Mouse (Mus musculus) left cerebral cortex, adult 18-20 months (tissue): ENCODE measurements around the gene Podn. TPM values are rescaled to one million over a fixed set of nuclear protein-coding genes. Genes with fewer than 3 reads are reported as not detected.
"Not testable (repeated sequence)": the region's sequence is repeated elsewhere in the genome, so short reads cannot be mapped to it uniquely, and the experiment has no call there.

Source experiments
- DNase-seq, 2 experiments: peaks; one replicate each; pipeline ENCODE4 v3.0.0; 2021 to 2022; ENCODE audit warnings: low spot score in 2 of 2, mixed read lengths in 1 of 2
- total RNA-seq, 2 experiments: library from RNA; stranded (reverse); gene quantifications; 2 replicates each; pipeline ENCODE4 v1.2.3; 2021

Gene Podn
- total RNA-seq, 2 experiments from 2014 or later, result 8.2 to 9.3 TPM

DNA sequence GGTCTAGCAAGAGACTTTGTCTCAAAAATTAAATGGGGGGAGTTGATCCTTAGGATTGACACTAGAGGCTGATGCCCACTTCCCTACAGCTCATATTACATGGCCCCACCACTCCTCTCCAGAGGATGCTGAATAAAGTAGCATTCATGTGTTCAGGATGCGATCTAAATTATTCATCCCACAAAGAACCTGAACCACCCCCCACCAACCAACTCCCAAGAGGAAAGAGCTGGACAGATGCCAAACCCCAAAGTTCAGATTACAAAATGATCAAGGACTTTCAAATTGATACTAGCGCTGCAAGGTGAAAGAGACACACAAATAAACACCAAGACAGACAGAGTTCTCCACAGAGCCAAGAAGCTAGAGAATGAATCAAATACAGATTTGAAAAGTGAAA is 16.5 kb downstream of the Podn start:
- DNase-seq, result no peak

DNA sequence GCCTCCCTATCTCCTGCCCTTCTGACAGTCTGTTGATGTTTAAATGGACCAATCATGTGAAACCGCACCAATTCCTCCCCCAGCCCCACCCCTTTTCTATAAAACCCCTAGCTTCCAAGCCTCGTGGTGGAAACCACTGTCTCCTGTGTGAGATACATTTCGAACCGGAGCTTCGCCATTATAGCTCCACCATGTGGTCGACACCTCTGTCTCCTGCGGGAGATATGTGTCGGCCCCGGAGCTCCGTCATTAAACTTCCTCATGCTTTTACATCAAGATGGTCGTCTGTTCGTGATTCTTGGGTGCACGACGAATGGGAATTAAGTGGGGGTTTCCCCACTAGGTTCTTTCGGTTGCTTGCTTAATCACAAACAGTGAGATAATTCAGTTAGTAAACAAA is 17.1 kb downstream of the Podn start:
- not testable (repeated sequence) for DNase-seq

DNA sequence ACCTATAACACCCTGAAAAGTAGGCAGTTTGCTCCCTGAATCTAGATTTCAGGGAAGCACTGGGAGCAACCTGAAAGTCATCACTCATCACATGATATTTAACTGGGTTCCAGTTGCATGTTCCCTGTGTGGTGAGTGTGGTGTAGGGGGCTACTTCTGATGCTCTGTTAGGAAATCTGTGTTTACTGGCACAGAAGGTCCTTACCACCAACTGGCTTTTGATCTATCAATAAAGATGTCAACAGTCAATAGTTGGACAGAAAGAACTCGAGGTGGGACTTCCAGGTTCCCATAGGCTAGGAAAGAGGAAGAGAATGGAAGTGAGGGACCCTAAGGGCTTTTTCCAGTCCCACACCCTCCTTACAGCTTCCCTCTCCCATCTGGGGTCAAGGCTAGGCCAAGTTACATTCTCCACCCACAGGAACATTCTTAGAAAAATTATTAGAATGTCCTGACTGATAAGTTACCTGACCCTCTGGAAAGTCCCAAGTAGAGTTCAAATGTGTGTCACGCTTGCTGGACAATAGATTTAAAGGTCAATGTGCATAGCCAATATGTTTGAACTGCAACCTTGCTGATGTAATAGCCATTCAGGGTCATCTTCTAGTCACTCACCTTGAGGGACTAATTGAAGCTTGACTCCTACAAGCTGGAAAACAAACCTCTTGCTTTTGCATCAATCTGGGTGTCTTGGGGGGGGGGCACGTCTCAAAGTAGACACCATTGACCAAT is 18.9 kb downstream of the Podn start:
- DNase-seq, result no peak

DNA sequence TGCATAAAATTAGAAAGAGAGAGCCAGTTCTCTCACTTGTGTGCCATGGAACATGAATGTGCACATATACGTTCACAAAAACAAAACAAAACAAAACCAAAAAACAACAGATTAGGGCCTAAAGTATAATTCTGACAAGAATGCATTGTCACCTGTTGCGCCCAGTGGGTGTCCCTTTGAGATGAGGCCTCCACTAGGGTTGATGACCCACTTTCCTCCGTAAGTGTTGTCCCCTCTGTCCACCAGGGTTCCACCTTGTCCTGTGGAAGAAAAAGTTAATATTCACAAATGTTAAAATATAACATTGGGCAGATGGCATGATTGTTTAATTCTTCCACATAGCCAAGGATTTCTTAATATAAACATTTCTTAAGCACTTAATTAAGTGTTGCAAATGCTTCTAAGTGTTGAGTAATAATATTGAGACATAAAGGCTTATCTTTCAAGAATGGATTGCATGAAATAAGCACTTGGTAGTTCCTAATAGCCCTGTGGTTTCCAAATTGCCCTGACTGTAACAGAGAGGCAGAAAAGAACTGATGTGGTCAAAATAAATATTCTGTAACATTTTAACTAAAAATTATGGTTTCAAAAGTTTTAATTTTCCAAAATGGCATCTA is 21.9 kb downstream of the Podn start:
- no peak for DNase-seq

DNA sequence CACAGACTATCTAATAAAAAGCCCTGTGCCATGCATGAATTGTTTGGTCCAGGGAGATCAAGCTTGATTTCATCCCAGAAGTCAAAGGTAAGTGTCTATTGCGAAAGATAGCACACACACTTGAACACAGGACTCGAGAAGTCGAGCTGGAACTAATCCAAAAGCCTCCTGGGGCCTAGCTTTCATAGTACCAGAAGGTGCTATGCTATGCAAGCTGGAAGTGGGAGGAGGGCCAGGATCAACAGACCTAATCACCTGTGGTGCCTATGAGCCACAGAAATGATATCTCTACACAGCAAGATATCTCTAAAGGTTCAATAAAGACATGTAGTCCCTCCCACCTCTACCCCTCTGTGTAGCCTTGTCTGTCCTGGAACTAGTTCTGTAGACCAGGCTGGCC is 24.2 kb downstream of the Podn start:
- no peak for DNase-seq

DNA sequence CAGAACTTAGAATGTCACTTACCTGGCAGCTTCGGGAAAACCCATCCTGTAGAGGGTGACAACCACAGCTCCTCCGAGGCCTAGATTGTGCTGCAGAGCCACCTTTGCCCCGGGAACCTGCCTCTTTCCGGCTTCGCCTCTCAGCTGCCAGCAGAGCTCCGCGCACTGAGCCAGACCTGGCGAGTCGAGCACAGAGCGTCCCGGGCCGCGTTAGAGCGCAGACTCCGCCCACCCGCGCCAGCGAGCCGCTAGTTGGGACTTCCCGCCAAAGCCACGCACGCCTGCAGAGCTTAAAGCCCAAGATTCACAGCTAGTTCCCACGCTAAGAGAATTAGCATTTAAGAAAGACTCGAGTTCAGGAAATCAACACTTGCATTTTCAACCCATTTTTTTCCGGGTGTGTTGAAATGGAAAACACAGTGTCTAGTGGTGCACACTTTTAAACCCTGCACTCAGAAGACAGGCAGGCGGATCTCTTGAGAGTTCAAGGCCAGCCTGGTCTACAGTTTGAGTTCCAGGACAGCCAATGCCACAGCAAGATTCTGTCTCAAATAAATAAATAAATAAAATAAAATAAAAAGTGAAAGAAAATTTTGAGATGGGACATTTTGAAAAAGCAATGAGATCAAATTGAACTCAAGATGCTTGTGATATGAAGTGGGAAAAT is 24.9 kb downstream of the Podn start:
- peak; percentile 95 for DNase-seq

DNA sequence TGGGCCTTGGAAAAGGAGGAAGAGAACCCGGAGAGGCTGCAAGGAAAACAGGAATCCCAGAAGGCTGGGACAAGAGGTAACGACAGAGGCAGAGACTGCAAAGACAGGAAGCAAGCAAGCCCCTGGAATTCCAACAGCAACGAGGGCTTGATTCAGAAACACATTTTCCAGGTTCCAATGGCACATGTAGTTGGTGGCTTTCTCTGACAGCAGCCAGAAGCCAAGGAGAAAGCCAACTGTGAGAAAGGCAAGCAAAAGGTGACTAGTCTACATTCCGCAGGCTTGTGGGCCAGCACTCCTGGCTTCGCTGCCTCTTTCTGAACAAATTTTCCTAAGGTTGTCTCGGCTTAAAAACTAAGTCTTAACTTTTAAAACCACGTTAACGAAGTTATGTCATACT is 25.5 kb downstream of the Podn start:
- no peak for DNase-seq

DNA sequence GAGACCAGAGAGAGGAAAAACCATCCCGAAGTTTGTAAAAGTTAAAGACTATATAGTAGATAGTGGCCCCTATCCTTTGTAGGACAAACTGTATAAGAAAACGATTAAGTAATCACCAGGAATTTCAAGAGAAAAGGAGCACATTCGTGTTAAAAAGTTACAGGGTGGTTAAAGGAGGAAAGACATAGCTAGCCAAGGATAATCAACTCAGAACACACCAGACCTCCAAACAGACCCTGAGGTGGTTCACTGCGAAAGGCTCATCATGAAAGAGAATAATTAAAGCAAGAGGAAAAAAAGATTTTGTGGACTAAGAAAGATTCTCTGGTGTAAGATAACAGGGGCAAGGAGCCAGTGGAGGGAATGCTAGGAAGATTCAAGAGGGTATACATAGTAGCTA is 26.0 kb downstream of the Podn start:
- DNase-seq, result no peak

DNA sequence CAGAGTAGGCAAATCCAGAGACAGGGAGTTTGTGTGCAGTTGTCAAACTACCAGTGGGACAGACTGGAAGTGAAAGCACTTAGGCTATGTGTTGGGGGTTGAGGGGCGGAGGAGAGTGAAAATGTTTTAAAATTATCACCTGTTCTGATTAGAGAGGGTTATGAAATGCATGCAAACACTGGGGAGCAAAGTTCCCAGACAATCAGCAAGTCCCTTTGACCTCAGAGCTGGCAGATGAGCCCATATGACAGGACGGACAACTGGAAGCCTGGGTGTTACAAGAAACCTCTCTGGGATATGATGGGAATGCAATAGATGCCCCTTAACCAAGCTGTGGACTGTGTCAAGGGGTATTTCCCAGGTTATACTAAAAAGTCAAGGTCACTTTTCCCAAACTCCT is 28.2 kb downstream of the Podn start:
- no peak for DNase-seq

DNA sequence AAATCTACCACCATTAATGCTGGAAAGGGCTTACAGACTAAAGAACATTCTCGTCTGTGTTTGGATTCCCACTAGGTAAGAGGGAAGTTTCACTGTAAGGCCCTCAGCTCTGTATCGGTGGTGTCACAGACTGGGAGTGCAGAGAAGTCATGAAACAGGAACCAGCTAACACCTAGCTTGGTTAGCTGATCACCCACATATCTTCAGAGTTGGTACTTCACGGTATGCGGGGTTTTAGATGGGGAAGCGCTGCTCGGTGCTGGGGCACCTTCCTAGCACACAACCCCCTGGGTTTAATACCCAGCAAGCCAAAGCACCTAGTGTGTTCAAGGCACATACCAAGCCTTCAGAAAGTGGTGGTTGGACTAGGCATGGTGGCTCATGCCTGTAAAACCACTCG is 29.0 kb downstream of the Podn start:
- no peak for DNase-seq

DNA sequence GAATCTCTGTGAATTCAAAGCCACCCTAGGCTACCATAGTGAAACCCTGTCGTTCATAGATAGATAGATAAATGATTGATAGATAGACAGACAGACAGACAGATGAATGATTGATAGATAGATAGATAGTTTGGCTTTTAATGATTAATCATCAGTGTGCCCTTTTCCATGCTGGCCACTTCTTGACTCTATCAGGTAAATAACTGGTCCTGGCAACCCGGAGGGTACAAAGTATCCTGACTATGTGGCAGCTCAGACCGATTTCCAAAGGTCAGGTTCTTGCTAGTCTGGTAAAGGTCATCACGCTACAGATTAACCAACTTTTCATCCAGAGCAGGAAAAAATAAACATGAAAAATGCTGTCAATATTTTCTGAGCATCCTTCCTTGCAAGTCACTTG is 29.7 kb downstream of the Podn start:
- no peak for DNase-seq

DNA sequence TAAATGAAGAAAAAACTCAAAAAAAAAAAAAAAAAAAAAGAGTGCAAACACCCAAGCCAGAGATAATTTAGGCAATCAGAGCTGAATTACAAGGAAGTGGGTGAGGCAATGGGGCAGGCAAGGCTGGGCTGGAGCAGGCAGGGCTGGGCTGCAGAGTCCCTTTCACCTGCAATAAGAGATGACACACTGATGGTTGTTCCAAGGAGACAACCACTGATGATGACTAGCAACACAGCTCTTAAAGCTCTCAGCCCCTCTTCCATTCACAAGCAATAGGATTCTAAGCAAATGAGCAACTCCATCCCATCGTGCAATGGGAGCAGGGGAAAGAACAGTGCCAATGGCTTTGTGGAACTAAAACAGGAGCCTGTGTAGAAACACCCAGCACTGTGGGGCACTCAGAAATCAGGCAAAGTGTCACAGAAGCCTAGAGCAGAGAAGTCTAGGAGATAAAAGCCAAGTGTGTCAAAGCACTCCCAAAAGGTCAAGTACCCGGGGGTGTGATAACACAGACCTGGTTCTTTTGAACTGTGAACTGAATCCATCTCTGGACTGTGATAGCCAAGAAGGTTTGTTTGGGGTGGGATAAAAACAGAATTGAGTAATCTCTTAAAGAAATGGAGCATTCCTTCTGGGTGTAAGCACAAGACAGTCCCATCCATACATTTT is 30.9 kb downstream of the Podn start:
- no peak for DNase-seq

DNA sequence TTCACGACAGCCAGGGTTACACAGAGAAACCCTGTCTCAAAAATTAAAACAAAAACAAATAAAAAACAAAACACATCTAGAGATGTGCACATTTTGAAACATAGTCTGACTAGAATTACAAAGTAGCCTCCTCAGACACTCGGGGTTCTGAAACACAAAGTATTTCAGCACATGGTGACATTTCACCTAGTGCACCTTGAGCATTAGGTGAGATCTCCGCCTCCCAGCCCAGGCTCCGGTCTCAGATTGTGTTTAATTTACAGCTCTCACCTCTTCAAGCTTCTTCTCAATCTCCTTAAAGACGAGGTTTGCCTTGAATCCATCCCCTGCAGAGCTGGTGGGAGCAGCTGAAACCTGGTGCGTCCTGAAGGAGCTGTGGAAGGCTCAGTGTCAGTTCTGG is 32.6 kb downstream of the Podn start:
- no peak for DNase-seq

DNA sequence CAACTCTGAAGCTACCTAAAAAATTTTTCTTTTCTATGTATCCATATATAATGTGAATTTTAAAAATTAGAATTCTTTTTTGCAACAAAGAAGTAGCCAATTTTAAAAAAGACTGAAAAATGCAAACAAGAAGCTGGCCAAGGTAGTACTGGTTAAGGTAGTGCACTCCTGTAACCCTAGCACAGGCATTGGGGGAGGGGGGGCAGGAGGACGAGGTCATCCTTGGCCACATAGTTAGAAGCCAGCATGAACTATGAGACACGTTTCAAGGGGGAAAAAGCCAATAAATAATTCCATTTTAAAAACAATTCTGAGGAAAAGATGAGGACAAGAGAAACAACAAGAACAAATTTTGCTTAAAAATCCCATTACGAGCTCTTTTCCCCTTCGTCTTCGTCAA is 33.7 kb downstream of the Podn start:
- no peak for DNase-seq

DNA sequence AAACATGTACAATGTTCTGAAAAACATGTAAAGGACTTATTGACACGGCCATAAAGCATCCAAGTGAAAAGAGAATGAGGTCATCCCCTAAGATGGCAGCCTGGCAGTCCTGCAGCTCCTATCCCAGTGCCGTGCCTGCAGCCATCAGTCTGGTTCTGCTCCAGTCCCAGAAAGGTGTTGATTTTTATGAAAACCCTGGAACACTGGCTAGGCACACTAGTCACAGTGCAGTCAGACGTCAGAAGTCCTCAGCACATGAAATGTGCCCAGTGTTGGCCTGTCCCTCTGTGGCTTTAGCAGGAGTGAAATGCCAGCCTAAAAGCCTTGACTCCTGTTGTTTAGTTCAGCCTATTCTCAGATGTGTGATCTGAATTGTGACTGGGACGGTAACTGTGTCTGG is 35.5 kb downstream of the Podn start:
- no peak for DNase-seq

DNA sequence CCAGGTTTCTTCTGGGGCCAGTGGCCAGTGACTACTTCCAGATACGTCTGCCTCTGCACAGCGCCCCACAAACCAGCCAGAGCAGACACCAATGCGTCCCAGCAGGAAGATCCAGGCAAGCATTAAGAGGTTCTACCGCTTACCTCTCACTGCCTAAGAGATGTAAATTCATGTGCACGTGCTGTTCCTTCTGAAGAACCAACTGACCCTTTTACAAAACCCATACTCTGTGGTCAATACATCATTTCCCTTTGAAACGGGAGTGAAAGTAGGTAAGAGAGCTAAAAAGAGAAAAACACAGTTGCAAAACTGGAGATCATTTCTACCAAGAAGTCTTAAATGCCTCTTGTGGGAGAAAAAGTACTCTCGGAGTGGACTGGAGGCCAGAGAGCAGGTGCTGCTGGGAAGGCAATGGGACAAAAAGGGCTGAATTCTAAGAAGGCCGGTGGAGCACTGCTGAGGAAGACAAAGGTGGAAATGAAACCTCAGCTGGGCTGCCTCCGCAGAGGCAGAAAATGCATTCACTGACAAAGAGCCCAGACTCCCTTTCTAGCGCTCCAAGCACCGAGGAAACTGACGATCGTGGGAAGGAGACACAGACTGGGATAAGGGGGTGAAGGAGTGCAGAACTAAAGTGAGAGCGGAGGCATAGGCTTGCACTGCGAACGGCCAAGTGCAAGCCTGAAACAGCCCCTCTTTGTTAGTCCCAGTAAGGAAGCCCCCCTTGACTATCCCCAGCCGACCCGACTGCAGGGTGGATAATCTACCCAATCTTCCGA is 36.5 kb downstream of the Podn start:
- peak; percentile 42 to 56 for DNase-seq

DNA sequence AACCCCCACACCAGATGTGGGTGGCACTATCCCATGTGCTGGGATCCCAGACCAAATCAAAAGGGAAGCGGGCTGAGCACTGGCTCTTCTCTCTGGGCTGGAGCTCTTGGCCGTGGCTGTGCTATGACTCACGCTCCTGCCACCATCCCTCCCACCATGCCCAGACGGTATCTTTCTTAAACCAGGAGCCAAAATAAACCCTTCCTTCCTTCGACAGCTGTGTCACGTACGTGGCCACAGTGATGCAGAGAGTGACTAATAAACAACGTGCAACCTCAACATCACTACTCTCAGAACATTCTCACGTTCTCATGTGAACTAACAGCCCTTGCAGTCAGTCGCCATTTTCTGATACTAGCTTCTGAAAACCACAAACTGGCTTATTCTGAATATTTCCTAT is 38.1 kb downstream of the Podn start:
- peak; percentile 61 to 67 for DNase-seq

DNA sequence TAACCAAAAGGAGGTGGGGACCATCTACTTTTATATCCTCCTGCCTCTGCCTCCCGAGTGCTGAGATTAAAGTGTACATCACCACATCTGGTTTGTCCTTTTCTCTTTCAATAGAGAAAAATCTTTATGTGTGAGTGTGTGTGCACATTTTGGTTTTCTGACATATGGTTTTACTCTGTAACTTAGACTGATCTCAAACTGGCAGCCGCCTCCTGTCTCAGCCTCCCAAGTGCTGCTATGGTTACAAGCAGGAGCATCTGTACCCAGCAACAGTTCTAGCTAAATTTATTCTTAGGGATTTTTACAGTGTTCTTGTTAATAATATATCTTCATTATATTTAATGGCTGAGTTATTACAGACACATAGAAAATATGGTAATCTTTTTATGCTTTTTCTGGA is 39.0 kb downstream of the Podn start:
- DNase-seq, result no peak

DNA sequence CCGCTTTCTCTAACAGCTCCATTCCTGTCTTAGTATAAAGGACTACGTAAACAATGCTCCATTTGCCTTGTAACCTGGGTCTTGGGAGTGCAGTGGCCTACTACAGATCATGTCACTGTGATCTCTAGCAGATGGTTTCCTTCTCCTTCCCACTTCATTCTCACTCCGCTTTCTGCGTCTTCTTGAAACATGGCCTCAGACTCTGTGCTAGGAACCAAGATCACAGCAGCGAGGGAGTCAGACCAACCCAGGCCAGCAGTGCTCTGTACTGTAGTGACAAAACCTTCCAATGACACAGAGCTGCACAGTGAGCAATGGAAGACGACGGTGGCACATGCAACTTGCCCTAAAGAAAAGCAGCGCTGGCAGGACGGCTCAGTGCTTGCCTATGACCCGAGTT is 40.4 kb downstream of the Podn start:
- no peak for DNase-seq

DNA sequence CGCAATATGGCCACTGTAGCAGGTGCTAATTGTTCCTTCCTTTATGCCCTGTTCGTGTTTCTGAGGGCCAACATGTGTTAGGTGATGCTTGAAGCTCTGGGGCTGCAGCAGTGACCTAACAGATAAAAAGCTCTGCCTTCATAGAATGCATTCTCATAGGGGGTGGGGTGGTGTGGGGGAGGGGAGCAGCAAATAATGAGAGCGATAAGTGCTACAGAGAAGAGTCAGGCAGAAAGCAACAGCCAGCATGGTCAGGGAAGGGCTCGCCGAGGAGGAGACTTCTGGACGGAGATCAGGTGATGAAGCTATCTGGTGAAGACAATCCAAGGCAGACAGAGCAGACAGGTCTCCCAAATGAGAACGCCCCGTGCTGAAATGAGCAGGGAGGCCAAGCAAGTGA is 43.6 kb downstream of the Podn start:
- no peak for DNase-seq

DNA sequence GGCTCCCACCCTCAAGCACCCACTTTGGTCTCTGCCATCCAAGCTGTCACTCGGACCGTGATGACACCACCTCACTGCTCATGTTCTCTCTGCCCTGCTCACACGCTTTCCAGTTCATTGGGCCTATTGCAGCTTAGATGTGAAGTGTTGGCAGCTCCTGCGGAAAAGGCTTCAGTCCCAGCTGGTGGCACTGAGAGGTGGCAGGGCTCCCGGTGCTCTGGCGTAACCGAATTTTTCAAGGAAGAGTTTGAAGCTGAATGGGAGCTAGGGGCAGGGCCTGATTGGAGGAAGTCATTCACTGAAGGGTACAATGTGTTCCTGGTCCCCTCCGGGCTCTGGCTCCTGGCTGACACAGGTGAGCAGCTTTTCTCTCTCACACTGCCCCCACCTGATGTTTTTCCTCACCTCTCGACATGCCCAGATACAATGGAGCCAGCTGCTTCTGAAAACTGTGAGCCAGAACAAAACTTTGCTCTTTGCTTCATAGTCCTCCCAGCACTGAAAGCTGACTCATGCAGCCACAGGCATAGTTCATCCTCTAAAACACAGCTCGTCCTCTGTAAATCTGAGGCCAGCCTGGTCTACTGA is 44.5 kb downstream of the Podn start:
- no peak for DNase-seq
